Mouse (Mus musculus): ENCODE measurements around the gene Itgb5. TPM values are rescaled to one million over a fixed set of nuclear protein-coding genes. Genes with fewer than 3 reads are reported as not detected.

Gene Itgb5
- polyA plus RNA-seq, 1 experiment from 2014 or later: 20.0 TPM

DNA sequence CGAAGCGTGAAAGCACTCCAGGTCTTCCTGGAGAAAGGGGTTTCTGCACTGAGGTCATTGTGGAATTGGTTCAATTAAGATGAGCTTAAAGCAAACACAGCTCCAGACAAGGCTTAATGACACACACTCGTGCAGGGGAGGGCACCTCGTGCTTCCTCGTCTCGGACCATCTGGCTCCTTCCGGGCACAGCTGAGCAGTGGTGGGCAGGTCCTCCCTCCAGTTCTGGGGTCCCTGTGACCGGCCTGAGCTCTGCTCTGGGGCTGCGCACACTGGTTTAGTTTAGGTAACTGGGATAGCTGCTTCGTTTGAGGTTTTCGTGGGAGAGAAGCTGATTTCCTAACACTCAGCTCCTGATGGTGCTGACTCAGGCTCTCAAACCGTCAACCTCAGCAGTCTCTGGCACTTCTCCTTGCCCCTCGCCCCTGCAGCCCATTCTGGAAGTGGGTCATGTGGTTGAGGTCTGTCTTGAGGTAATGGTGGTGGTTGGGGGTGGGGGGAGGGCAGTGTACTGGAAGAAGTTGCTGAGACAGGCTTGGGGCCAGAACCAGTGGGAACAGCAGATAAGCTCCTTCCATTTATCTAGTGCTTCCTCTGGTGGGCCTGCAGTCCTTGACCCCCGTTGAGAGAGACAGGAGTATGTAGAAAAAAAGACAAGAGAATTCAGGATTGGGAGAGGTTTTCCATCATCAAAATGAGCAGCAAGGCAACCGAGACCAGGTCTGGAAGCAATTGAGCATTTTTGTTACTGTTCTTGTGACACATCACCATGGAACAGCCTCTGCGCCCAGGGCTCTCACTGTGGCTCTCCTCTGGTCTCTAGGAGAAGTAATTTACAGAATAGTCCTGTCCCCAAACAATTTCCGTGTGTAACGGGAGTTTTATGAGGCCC lies 92.9 kb downstream of the Itgb5 start:
- Histone ChIP-seq H3K36me3 (peaks cover 4% of the 10 kb centered on the region; the same call in 1 of the 2 replicates), H3K4me3 (peak overlapping the region; percentile 13; the same call in 1 of the 2 replicates), H3K27me3 (replicated peaks) (peaks cover 12% of the 10 kb centered on the region), H3K4me2 (peak overlapping the region; percentile 51), H3K27ac (peak overlapping the region; percentile 75), H3K4me1 (peaks cover 47% of the 10 kb centered on the region), H3K9ac (no peak overlapping the region), H3K9me3 (replicated peaks) (no peaks in the 10 kb centered on the region)
- ATAC-seq: peak; percentile 72
- 7% methylated on average over 18 of the region's 18 CpGs for WGBS (ENCODE audit: insufficient replicate concordance)

- H3K9ac ChIP-seq: no peak overlapping the region
- H3K27me3 ChIP-seq (replicated peaks): peaks cover 12% of the 10 kb centered on the region
- H3K4me1 ChIP-seq: peaks cover 42% of the 10 kb centered on the region
- ATAC-seq: no peak
- 26% methylated on average over 5 of the region's 5 CpGs for WGBS (ENCODE audit: insufficient replicate concordance)
- peak overlapping the region; percentile 51 for H3K4me2 ChIP-seq
- H3K9me3 ChIP-seq (replicated peaks): no peaks in the 10 kb centered on the region
- peaks cover 4% of the 10 kb centered on the region; the same call in 1 of the 2 replicates for H3K36me3 ChIP-seq
- peak overlapping the region; percentile 48; the same call in 1 of the 2 replicates for H3K27ac ChIP-seq
- H3K4me3 ChIP-seq: no peak overlapping the region
These were observed 93.5 kb downstream of the Itgb5 start for GRCm38 (mm10) chr16:33923001-33923316.

GRCm38 (mm10) chr16:33923758-33924157 lies 94.3 kb downstream of the Itgb5 start:
- H3K4me1 ChIP-seq: peaks cover 39% of the 10 kb centered on the region
- H3K4me2 ChIP-seq: peak overlapping the region; percentile 35
- no peaks in the 10 kb centered on the region for H3K9me3 ChIP-seq (replicated peaks)
- ATAC-seq: peak; percentile 70
- WGBS (ENCODE audit: insufficient replicate concordance): 22% methylated on average over 8 of the region's 8 CpGs
- no peak overlapping the region for H3K9ac ChIP-seq
- peaks cover 12% of the 10 kb centered on the region for H3K27me3 ChIP-seq (replicated peaks)
- H3K4me3 ChIP-seq: no peak overlapping the region
- peaks cover 4% of the 10 kb centered on the region; the same call in 1 of the 2 replicates for H3K36me3 ChIP-seq
- no peak overlapping the region for H3K27ac ChIP-seq

GRCm38 (mm10) chr16:33927263-33927824 lies 97.9 kb downstream of the Itgb5 start:
- ATAC-seq: no peak
- Histone ChIP-seq H3K9ac (no peak overlapping the region), H3K4me1 (peaks cover 38% of the 10 kb centered on the region), H3K4me3 (no peak overlapping the region), H3K9me3 (replicated peaks) (no peaks in the 10 kb centered on the region), H3K4me2 (no peak overlapping the region), H3K27ac (no peak overlapping the region), H3K36me3 (no peaks in the 10 kb centered on the region; the same call in 1 of the 2 replicates), H3K27me3 (replicated peaks) (no peaks in the 10 kb centered on the region; the same call in 1 of the 2 replicates)
- WGBS (ENCODE audit: insufficient replicate concordance): 59% methylated on average over 6 of the region's 6 CpGs

DNA sequence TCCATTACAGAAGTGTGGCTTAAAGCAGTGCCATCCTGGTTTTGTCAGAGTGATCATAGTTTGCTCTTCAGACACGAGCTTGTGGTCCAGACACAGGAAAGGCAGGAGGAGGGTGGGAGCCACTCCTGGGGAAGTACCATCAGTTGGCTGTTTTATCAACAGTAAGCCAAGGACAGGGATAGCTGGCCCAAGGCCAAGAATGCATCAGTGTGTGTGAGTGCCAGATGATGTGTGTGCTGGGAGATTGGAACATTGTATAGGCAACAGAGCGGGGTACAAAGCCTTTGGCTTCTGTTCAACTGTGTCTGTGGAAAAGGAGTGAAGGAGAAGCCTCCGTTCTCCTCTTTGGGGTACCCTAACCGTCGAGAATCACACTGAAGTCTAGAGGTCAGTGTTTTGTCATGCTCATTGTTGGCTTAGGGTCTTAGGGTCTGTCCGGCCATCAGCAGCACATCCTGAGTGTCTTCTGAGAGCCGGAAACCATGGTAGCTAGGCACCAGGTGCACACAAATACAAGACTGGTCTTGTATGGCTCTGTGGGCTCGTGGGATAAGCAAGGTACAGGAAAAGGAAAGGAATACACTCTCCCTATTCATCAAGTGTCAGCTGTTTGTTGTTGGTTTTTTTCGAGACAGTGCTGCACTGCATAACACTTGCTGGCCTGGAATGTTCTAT lies 99.5 kb downstream of the Itgb5 start:
- 55% methylated on average over 9 of the region's 9 CpGs for WGBS (ENCODE audit: insufficient replicate concordance)
- Histone ChIP-seq H3K9ac (no peak overlapping the region), H3K4me1 (peaks cover 24% of the 10 kb centered on the region), H3K4me3 (no peak overlapping the region), H3K27me3 (replicated peaks) (no peaks in the 10 kb centered on the region; the same call in 1 of the 2 replicates), H3K4me2 (no peak overlapping the region), H3K9me3 (replicated peaks) (no peaks in the 10 kb centered on the region), H3K27ac (no peak overlapping the region), H3K36me3 (no peaks in the 10 kb centered on the region; the same call in 1 of the 2 replicates)
- no peak for ATAC-seq

DNA sequence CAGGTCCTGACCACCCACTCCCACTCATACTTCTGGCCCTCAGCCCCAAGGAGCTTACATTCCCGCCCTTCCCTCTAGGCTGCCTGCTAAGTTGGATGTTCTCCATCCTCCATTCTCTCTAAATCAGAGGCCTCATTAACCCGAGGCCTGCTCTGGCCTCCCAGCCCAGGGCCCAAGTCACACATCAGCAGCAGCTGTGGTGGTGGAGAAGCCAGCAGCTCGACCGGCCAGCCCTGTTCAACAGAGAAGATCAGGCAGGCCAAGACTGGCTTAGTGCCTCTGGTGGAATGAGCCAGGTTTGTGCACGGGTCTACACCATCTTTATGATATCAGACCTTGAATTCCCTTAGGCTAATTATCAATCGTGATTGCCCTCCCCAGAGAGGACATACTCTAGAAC lies 101.3 kb downstream of the Itgb5 start:
- Histone ChIP-seq H3K9ac (no peak overlapping the region), H3K27me3 (replicated peaks) (no peaks in the 10 kb centered on the region; the same call in 1 of the 2 replicates), H3K27ac (no peak overlapping the region), H3K36me3 (no peaks in the 10 kb centered on the region; the same call in 1 of the 2 replicates), H3K9me3 (replicated peaks) (no peaks in the 10 kb centered on the region), H3K4me1 (peaks cover 28% of the 10 kb centered on the region), H3K4me3 (no peak overlapping the region), H3K4me2 (no peak overlapping the region)
- WGBS (ENCODE audit: insufficient replicate concordance): 61% methylated on average over 6 of the region's 6 CpGs
- no peak for ATAC-seq

DNA sequence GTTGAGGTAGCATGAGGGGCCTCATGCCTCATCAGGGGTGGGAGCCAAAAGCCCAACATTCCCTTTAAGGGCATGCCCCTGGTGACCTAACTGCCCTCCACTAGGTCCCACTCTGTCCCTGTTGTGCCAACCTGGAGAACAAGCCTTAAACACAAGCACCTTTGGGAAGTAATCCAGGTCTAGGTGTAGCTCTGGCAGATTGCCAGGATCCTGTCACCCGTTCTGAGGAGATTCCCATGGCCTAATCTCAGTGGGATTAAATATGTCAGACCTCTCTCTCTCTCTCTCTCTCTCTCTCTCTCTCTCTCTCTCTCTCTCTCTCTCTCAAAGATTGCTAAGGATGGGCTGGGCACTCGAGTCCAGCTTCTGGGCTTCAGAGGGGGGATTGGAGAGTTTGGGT lies 102.2 kb downstream of the Itgb5 start:
- Histone ChIP-seq H3K27ac (no peak overlapping the region), H3K4me3 (no peak overlapping the region), H3K4me1 (peaks cover 30% of the 10 kb centered on the region), H3K27me3 (replicated peaks) (no peaks in the 10 kb centered on the region; the same call in 1 of the 2 replicates), H3K36me3 (no peaks in the 10 kb centered on the region), H3K9me3 (replicated peaks) (no peaks in the 10 kb centered on the region), H3K4me2 (no peak overlapping the region), H3K9ac (no peak overlapping the region)
- ATAC-seq: no peak
- 50% methylated on average over 2 of the region's 2 CpGs for WGBS (ENCODE audit: insufficient replicate concordance)

GRCm38 (mm10) chr16:33932126-33932525 lies 102.7 kb downstream of the Itgb5 start:
- Histone ChIP-seq H3K4me1 (peaks cover 35% of the 10 kb centered on the region), H3K27me3 (replicated peaks) (no peaks in the 10 kb centered on the region; the same call in 1 of the 2 replicates), H3K4me2 (no peak overlapping the region), H3K9me3 (replicated peaks) (no peaks in the 10 kb centered on the region), H3K36me3 (no peaks in the 10 kb centered on the region), H3K27ac (no peak overlapping the region), H3K9ac (no peak overlapping the region), H3K4me3 (no peak overlapping the region)
- no peak for ATAC-seq
- WGBS (ENCODE audit: insufficient replicate concordance): 48% methylated on average over 5 of the region's 5 CpGs

DNA sequence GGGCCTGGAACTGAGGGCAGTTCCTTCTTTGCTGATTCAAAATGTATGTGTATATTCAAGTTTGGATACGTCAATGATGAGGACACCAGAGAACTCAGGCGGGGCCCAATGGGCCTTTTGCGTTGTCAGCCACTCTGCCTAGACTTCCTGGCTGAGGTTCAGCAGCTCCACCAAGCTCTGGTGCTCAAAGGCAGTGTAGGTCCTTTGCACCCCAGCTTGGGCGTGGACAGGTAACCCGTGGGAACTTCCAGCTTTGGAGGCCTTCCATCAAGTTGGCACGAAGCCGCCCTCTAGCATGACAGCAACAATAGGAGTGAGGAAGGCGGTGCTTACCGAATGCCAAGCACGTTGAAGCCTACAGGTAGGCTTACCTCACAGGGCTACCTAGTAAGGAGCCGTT lies 103.9 kb downstream of the Itgb5 start:
- 80% methylated on average over 11 of the region's 11 CpGs for WGBS (ENCODE audit: insufficient replicate concordance)
- Histone ChIP-seq H3K36me3 (no peaks in the 10 kb centered on the region), H3K27ac (no peak overlapping the region), H3K4me2 (no peak overlapping the region), H3K9ac (no peak overlapping the region), H3K4me1 (peaks cover 41% of the 10 kb centered on the region), H3K9me3 (replicated peaks) (no peaks in the 10 kb centered on the region), H3K4me3 (no peak overlapping the region), H3K27me3 (replicated peaks) (no peaks in the 10 kb centered on the region; the same call in 1 of the 2 replicates)
- no peak for ATAC-seq

DNA sequence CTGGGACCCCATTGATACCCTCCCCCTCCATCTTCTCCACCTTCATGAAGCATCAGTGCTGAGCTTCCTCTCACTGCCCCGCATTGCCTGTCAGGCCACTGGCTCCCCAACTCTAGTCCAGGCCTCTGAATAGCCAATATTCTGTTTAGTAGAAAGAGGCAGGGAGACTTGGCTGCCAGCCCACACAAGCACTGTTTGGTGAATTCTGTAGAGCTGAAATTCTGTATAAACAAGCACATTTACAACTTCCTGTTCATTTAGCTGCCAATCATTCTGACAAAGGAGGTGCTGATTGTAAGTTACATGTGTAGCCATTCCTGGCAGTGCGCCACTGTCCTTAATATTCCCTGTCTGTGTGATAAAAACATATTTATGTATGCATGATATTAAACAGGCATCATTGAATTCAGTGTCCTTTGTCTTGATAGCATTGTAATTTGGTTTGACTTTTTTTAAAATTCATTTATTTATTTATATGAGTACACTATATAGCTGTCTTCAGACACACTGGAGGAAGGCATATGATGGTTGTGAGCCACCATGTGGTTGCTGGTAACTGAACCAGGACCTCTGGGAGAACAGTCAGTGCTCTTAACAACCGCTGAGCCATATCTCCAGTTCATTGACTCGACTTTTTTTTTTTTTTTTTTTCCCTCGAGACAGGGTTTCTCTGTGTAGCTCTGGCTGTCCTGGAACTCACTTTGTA lies 105.4 kb downstream of the Itgb5 start:
- WGBS (ENCODE audit: insufficient replicate concordance): 48% methylated on average over 5 of the region's 5 CpGs
- Histone ChIP-seq H3K36me3 (no peaks in the 10 kb centered on the region), H3K4me3 (no peak overlapping the region), H3K4me1 (peaks cover 35% of the 10 kb centered on the region), H3K4me2 (no peak overlapping the region), H3K27me3 (replicated peaks) (peaks cover 2% of the 10 kb centered on the region; the same call in 1 of the 2 replicates), H3K9ac (no peak overlapping the region), H3K27ac (no peak overlapping the region; the same call in 1 of the 2 replicates), H3K9me3 (replicated peaks) (no peaks in the 10 kb centered on the region)
- ATAC-seq: no peak

DNA sequence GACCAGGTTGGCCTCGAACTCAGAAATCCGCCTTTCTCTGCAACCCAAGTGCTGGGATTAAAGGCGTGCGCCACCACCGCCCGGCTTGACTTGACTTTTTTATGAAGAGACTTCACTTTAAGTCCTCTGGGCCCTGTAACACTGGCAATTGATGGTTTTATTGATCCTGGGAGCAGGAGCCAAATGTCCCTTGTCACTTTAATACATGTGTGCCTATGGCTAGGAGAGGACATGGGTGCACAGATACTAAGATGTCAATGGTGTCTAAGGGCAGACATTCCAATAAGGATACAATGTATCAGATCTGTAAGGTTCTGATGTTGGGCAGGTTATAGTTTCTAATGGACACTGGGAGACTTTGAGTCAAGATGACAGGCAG lies 105.9 kb downstream of the Itgb5 start:
- H3K4me2 ChIP-seq: no peak overlapping the region
- no peak overlapping the region for H3K27ac ChIP-seq
- peaks cover 35% of the 10 kb centered on the region for H3K4me1 ChIP-seq
- no peak for ATAC-seq
- H3K9me3 ChIP-seq (replicated peaks): no peaks in the 10 kb centered on the region
- H3K4me3 ChIP-seq: no peak overlapping the region
- peaks cover 2% of the 10 kb centered on the region; the same call in 1 of the 2 replicates for H3K27me3 ChIP-seq (replicated peaks)
- no peak overlapping the region for H3K9ac ChIP-seq
- H3K36me3 ChIP-seq: no peaks in the 10 kb centered on the region
- WGBS (ENCODE audit: insufficient replicate concordance): 85% methylated on average over 6 of the region's 6 CpGs
